ENCODE assay signal across 8 mouse cellular contexts in the genomic region with DNA sequence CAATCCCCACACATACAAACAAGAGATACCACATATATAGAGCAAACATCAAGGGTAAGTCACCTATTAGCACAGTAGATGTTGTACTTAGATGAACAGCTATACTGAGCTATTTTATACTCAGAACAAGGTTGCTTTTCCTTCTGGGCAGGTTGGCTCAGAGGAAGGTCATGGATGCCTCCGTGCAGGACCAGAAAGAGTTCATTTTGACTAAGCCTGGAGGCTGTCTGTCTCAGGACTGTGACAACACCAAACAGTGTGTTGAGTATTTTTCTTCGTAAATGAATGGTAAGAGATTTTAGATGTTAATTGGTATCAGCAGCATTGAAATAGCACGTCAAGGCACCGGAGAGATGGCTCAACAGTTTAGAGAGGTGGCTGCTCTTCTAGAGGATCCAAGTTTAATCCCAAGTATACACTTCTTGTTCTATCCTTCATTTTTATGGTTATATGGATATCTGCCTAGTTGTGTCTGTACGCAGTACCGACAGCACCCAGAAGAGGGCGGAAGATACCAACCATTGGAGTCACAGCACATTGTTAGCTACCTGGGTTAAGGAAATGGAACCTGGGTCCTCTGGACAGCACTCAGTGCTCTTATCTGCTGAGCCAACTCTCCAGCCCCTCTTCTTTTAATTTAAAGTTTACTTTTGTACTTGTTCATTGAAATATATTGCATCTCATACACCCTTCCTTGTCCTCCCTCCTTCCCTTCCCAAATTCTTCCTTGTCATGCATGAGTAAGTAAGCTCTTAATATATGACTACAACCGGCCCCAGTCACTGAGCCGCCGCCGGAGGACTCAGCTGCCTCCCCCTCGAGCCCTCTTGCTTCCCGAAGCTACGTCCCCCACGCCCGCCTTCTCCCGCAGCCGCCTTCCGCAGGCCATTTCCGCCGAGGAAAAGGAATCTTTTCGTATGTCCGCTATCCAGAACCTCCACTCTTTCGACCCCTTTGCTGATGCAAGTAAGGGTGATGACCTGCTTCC. TPM values are rescaled to one million over a fixed set of nuclear protein-coding genes. Genes with fewer than 3 reads are reported as not detected.
DNase-seq lines count a peak whose midpoint lies in the region; ATAC-seq and TF ChIP-seq lines count a peak whose summit lies in the region.

No protein-coding gene starts in this region.

- H3K4me3 ChIP-seq in E14TG2a.4 (replicated peaks; ENCODE audit: low read length), result peak overlapping the region; percentile 41
- H3K4me3 ChIP-seq in forebrain, embryonic 15.5 days, result peak overlapping the region; percentile 39
- peak overlapping the region; percentile 26 for H3K4me3 ChIP-seq in liver, embryonic 16.5 days (ENCODE audit: low read depth, low read length)
- H3K4me3 ChIP-seq in neural tube, embryonic 13.5 days, result peak overlapping the region; percentile 37

- no peaks in the 10 kb centered on the region for H3K27me3 ChIP-seq in E14TG2a.4 (ENCODE audit: insufficient read depth, low read length)
- H3K27me3 ChIP-seq in forebrain, embryonic 15.5 days, result no peaks in the 10 kb centered on the region
- no peaks in the 10 kb centered on the region for H3K27me3 ChIP-seq in liver, embryonic 16.5 days (ENCODE audit: control insufficient read depth, insufficient read depth, low read depth, low read length)
- H3K27me3 ChIP-seq in neural tube, embryonic 13.5 days, result no peaks in the 10 kb centered on the region

- H3K36me3 ChIP-seq in E14TG2a.4 (ENCODE audit: insufficient read depth, low read length), result no peaks in the 10 kb centered on the region
- no peaks in the 10 kb centered on the region for H3K36me3 ChIP-seq in forebrain, embryonic 15.5 days
- no peaks in the 10 kb centered on the region for H3K36me3 ChIP-seq in liver, embryonic 16.5 days (ENCODE audit: control insufficient read depth, insufficient read depth)
- no peaks in the 10 kb centered on the region for H3K36me3 ChIP-seq in neural tube, embryonic 13.5 days

- peak; percentile 51 for DNase-seq in c-Kit-positive CD71-positive TER-119-positive erythroid progenitor cells, embryonic 14.5 days (ENCODE audit: low spot score)
- DNase-seq in heart, postnatal 14 days, result peak; percentile 80 to 90
- peak; percentile 48 for DNase-seq in large intestine, adult 2 months (ENCODE audit: low read depth, low spot score)
- DNase-seq in telencephalon, adult 2 months (ENCODE audit: low read depth, low spot score), result peak; percentile 49

- 9% methylated on average over 24 of the region's 24 CpGs for WGBS in forebrain, embryonic 15.5 days
- WGBS in large intestine, adult 2 months, result 8% methylated on average over 24 of the region's 24 CpGs
- 8% methylated on average over 24 of the region's 24 CpGs for WGBS in liver, embryonic 16.5 days (ENCODE audit: insufficient replicate concordance)
- WGBS in neural tube, embryonic 13.5 days, result 15% methylated on average over 24 of the region's 24 CpGs

- H3K9me3 ChIP-seq in E14TG2a.4 (ENCODE audit: low read length), result peaks cover 13% of the 10 kb centered on the region
- no peaks in the 10 kb centered on the region for H3K9me3 ChIP-seq in forebrain, embryonic 15.5 days
- H3K9me3 ChIP-seq in liver, embryonic 16.5 days (replicated peaks; ENCODE audit: control insufficient read depth, low read length), result no peaks in the 10 kb centered on the region
- 0 out of 2 replicates have a peak, but pooled peaks cover under 1% of the 10 kb centered on the region for H3K9me3 ChIP-seq in neural tube, embryonic 13.5 days

- intact Hi-C loops in heart, postnatal 14 days (cut with DNase I), result loop anchor here (2.0 kb wide), 1 partner anchor 218 kb away; no protein-coding TSS in a partner anchor

- peak; percentile 91 for ATAC-seq in forebrain, embryonic 15.5 days (replicated peaks)
- 0 out of 2 replicates have a peak, but pooled peaks have one; percentile 27 for ATAC-seq in liver, embryonic 16.5 days (ENCODE audit: low read depth)
- peak; percentile 95 for ATAC-seq in neural tube, embryonic 13.5 days (ENCODE audit: low read depth)

- H3K9ac ChIP-seq in forebrain, embryonic 15.5 days (replicated peaks), result peak overlapping the region; percentile 58
- no peak overlapping the region for H3K9ac ChIP-seq in liver, embryonic 16.5 days (ENCODE audit: low read depth, low read length)
- H3K9ac ChIP-seq in neural tube, embryonic 13.5 days, result peak overlapping the region; percentile 71

- peak overlapping the region; percentile 60 for H3K4me2 ChIP-seq in forebrain, embryonic 15.5 days (replicated peaks)
- peak overlapping the region; percentile 62 for H3K4me2 ChIP-seq in liver, embryonic 16.5 days (ENCODE audit: low read depth, low read length)
- H3K4me2 ChIP-seq in neural tube, embryonic 13.5 days, result peak overlapping the region; percentile 62

- no peaks in the 10 kb centered on the region for H3K4me1 ChIP-seq in E14TG2a.4 (replicated peaks; ENCODE audit: low read depth, low read length)
- H3K4me1 ChIP-seq in forebrain, embryonic 15.5 days, result no peaks in the 10 kb centered on the region
- H3K4me1 ChIP-seq in liver, embryonic 16.5 days (ENCODE audit: control insufficient read depth, low read depth, low read length), result no peaks in the 10 kb centered on the region
- H3K4me1 ChIP-seq in neural tube, embryonic 13.5 days (replicated peaks), result no peaks in the 10 kb centered on the region

- peak; percentile 85 for TF ChIP-seq CTCF in E14TG2a.4 (conservative IDR thresholded peaks at IDR 0.05; ENCODE audit: low read length)

- no peak overlapping the region for H3K27ac ChIP-seq in forebrain, embryonic 15.5 days (replicated peaks)
- H3K27ac ChIP-seq in liver, embryonic 16.5 days (ENCODE audit: low read length), result no peak overlapping the region
- no peak overlapping the region for H3K27ac ChIP-seq in neural tube, embryonic 13.5 days (replicated peaks)

RNA-seq across cellular contexts. Expression of a gene that starts 57.7 kb away (rescaled TPM):
- polyA plus RNA-seq in forebrain, embryonic 15.5 days (2015; fragmentation: Nextera tagmentation; extraction: Ambion mirVana), result 12.0 and 13.4 TPM in 2 replicates
- 1 to 10 TPM; 2.1 to 2.6 TPM for total RNA-seq in heart, postnatal 14 days (2021)
- polyA plus RNA-seq in large intestine, adult 2 months (2012; rRNA removed), result 0.21 and 0.22 TPM in 2 replicates
- 0.67 and 0.77 TPM in 2 replicates for polyA plus RNA-seq in liver, embryonic 16.5 days (2015; fragmentation: Nextera tagmentation; extraction: Ambion mirVana)
- polyA plus RNA-seq in neural tube, embryonic 13.5 days (2015; fragmentation: Nextera tagmentation; extraction: Ambion mirVana), result 9.5 and 11.4 TPM in 2 replicates

Comparison
In these comparisons a context has a peak if more than half of its experiments do, and no peak if none do; other contexts are left out.
1. ATAC-seq: peak in every context shown above with its lines; median percentile 95 in neural tube, embryonic 13.5 days; 91 in forebrain, embryonic 15.5 days; 27 in liver, embryonic 16.5 days.